In genomic region chr13:107034028-107034920, GRCm38 (mm10) we compare ENCODE assay signal across 16 mouse cellular contexts. TPM values are rescaled to one million over a fixed set of nuclear protein-coding genes. Genes with fewer than 3 reads are reported as not detected.
A peak's percentile ranks its signal among the peaks of the same experiment; 100 is the strongest.
DNase-seq lines count a peak whose midpoint lies in the region; ATAC-seq and TF ChIP-seq lines count a peak whose summit lies in the region.
"Had no signal": no experiment of that assay in that cellular context is flagged by ENCODE, and none has a peak within 500 bp of the region (broad histone marks: within the 10 kb centered on the region; RNA-seq: fewer than 3 reads in every experiment).

No protein-coding gene starts in this region.

- peaks cover 4% of the 10 kb centered on the region for H3K79me2 ChIP-seq in CH12.LX (replicated peaks; ENCODE audit: control insufficient read depth, extremely low read depth, insufficient read depth, poor library complexity, severe bottlenecking)

- no peak for TF ChIP-seq RAD21 in CH12.LX (IDR thresholded peaks at IDR 0.05; ENCODE audit: low read depth, low read length)

- TF ChIP-seq CTCF in CH12.LX (conservative IDR thresholded peaks at IDR 0.05 in 1 of 2, IDR thresholded peaks at IDR 0.05 in 1 of 2; ENCODE audit: low read depth in 2 of 2, low read length in 2 of 2) = no peak
- no peak for TF ChIP-seq CTCF in liver, embryonic 14.5 days (IDR thresholded peaks at IDR 0.05; ENCODE audit: low read depth)

- WGBS in liver, embryonic 14.5 days (ENCODE audit: insufficient replicate concordance) = 36% methylated on average over 1 of the region's 1 CpGs
- whole genome bisulfite sequencing in hindbrain, embryonic 12.5 days = 62% methylated on average over 1 of the region's 1 CpGs

- peak overlapping the region; percentile 67 for H3K4me2 ChIP-seq in CH12.LX (ENCODE audit: insufficient read depth, low read depth, poor library complexity, severe bottlenecking)
- peak overlapping the region; percentile 20; the same call in 1 of the 2 replicates for H3K4me2 ChIP-seq in liver, embryonic 14.5 days (ENCODE audit: low read depth)
- H3K4me2 ChIP-seq in hindbrain, embryonic 12.5 days (replicated peaks) = no peak overlapping the region
- H3K4me2 ChIP-seq: hindbrain, embryonic 15.5 days had no signal

- H3K36me3 ChIP-seq in CH12.LX (replicated peaks in 1 of 2; ENCODE audit: control insufficient read depth in 1 of 2, insufficient read depth in 1 of 2, low read length in 1 of 2) = peaks cover 0 to 24% of the 10 kb centered on the region in 2 experiments
- H3K36me3 ChIP-seq in liver, embryonic 14.5 days (replicated peaks; ENCODE audit: control insufficient read depth, insufficient read depth, low read depth) = no peaks in the 10 kb centered on the region
- no peaks in the 10 kb centered on the region for H3K36me3 ChIP-seq in hindbrain, embryonic 12.5 days
- H3K36me3 ChIP-seq: embryonic facial prominence, embryonic 10.5 days; forebrain, embryonic 10.5 days; hindbrain, embryonic 15.5 days had no signal

- no peaks in the 10 kb centered on the region for H3K9me3 ChIP-seq in CH12.LX (replicated peaks; ENCODE audit: low read length)
- H3K9me3 ChIP-seq in liver, embryonic 14.5 days (ENCODE audit: control insufficient read depth, low read length) = no peaks in the 10 kb centered on the region
- H3K9me3 ChIP-seq in hindbrain, embryonic 12.5 days (replicated peaks) = no peaks in the 10 kb centered on the region
- H3K9me3 ChIP-seq: embryonic facial prominence, embryonic 10.5 days; forebrain, embryonic 10.5 days; hindbrain, embryonic 15.5 days had no signal

- dilution Hi-C loops in CH12.LX (cut with MboI; ENCODE audit: extremely low pct_ligation_motif_present, extremely low pct_unique_long_range_greater_than_20kb, low sequenced_read_pairs) = no loop called here

- peak; percentile 66 for TF ChIP-seq POLR2A in CH12.LX (IDR thresholded peaks at IDR 0.05; ENCODE audit: low read depth, low read length)

- in situ Hi-C loops in CH12.LX (cut with MboI; ENCODE audit: low pct_ligation_motif_present, low pct_unique_long_range_greater_than_20kb, low sequenced_read_pairs) = no loop called here

- peak; percentile 85 for DNase-seq in 416B (ENCODE audit: low read depth)
- peak; percentile 86 for DNase-seq in CH12.LX (ENCODE audit: extremely low read depth)
- DNase-seq in ZHBTc4 (ENCODE audit: low read depth, low spot score) = peak; percentile 62
- DNase-seq in liver, embryonic 14.5 days (ENCODE audit: low read depth in 3 of 3, low spot score in 3 of 3) = peak in 2 of 3 experiments; percentile 25 to 36
- no peak for DNase-seq in adrenal gland, adult (ENCODE audit: inconsistent age in 2 of 2, low spot score in 1 of 2)
- no peak for DNase-seq in thymus, postnatal 0 days (ENCODE audit: low spot score)
- no peak for DNase-seq in left cerebral cortex, adult 18-20 months (ENCODE audit: low spot score in 2 of 2)
- DNase-seq: adrenal gland, postnatal 25 days; cerebellum, postnatal 25 days; kidney, adult 8-10 months; kidney, postnatal 4 days; lung, adult 2 months had no signal

- no peak for TF ChIP-seq EP300 in CH12.LX (IDR thresholded peaks at IDR 0.05; ENCODE audit: low read length)
- TF ChIP-seq EP300 in liver, embryonic 14.5 days (IDR thresholded peaks at IDR 0.05; ENCODE audit: low read depth) = no peak

- peak overlapping the region; percentile 53; the same call in 1 of the 2 replicates for H3K27ac ChIP-seq in CH12.LX (ENCODE audit: insufficient read depth, low read depth)
- no peak overlapping the region for H3K27ac ChIP-seq in liver, embryonic 14.5 days
- no peak overlapping the region for H3K27ac ChIP-seq in hindbrain, embryonic 12.5 days
- H3K27ac ChIP-seq: embryonic facial prominence, embryonic 10.5 days; forebrain, embryonic 10.5 days; hindbrain, embryonic 15.5 days had no signal

- peak overlapping the region; percentile 100 for H3K9ac ChIP-seq in CH12.LX (ENCODE audit: insufficient read depth, low read depth)
- H3K9ac ChIP-seq in liver, embryonic 14.5 days (replicated peaks) = no peak overlapping the region
- H3K9ac ChIP-seq in hindbrain, embryonic 12.5 days = no peak overlapping the region
- H3K9ac ChIP-seq: hindbrain, embryonic 15.5 days had no signal

- peak; percentile 68 for ATAC-seq in liver, embryonic 14.5 days (ENCODE audit: insufficient read depth)
- no peak for ATAC-seq in hindbrain, embryonic 12.5 days (ENCODE audit: low FRiP score)

- no peaks in the 10 kb centered on the region for H3K27me3 ChIP-seq in CH12.LX (replicated peaks)
- H3K27me3 ChIP-seq in liver, embryonic 14.5 days (ENCODE audit: control insufficient read depth, insufficient read depth, low read length) = no peaks in the 10 kb centered on the region
- no peaks in the 10 kb centered on the region for H3K27me3 ChIP-seq in hindbrain, embryonic 12.5 days
- H3K27me3 ChIP-seq: hindbrain, embryonic 15.5 days had no signal

- H3K4me3 ChIP-seq in CH12.LX (replicated peaks in 1 of 3; ENCODE audit: low read depth in 2 of 3, low read length in 2 of 3, poor library complexity in 1 of 3) = peak overlapping the region; percentile 56 to 97 (median 93)
- H3K4me3 ChIP-seq in liver, embryonic 14.5 days (ENCODE audit: insufficient read depth in 1 of 2, low read depth in 2 of 2, low read length in 2 of 2) = peak overlapping the region; percentile 27 to 29; a peak in 3 of 4 replicates
- no peak overlapping the region for H3K4me3 ChIP-seq in hindbrain, embryonic 12.5 days
- H3K4me3 ChIP-seq: embryonic facial prominence, embryonic 10.5 days; forebrain, embryonic 10.5 days; hindbrain, embryonic 15.5 days had no signal

- H3K4me1 ChIP-seq in CH12.LX (ENCODE audit: control insufficient read depth in 1 of 2, insufficient read depth in 2 of 2) = peaks cover 0 to 38% of the 10 kb centered on the region in 2 experiments; a peak in 2 of 4 replicates
- H3K4me1 ChIP-seq in liver, embryonic 14.5 days (replicated peaks; ENCODE audit: control insufficient read depth in 2 of 2, insufficient read depth in 2 of 2, low read length in 1 of 2) = peaks cover 0 to 13% of the 10 kb centered on the region in 2 experiments; a peak in 3 of 4 replicates
- H3K4me1 ChIP-seq in hindbrain, embryonic 12.5 days = no peaks in the 10 kb centered on the region
- H3K4me1 ChIP-seq: embryonic facial prominence, embryonic 10.5 days; forebrain, embryonic 10.5 days; hindbrain, embryonic 15.5 days had no signal

TF ChIP-seq in CH12.LX, 34 proteins besides CTCF, POLR2A, EP300 and RAD21:
- no peak for TF ChIP-seq E2F4 (IDR thresholded peaks at IDR 0.05; ENCODE audit: insufficient replicate concordance, low read depth, low read length)
- TF ChIP-seq TCF12 (IDR thresholded peaks at IDR 0.05; ENCODE audit: low read depth, low read length) = peak; percentile 51
- peak; percentile 54; the same call in 1 of the 2 replicates for TF ChIP-seq SIN3A (IDR thresholded peaks at IDR 0.05; ENCODE audit: low read length)
- peak; percentile 55; the same call in 1 of the 2 replicates for TF ChIP-seq ZMIZ1 (IDR thresholded peaks at IDR 0.05; ENCODE audit: low read depth, low read length)
- no peak for TF ChIP-seq ZNF384 (IDR thresholded peaks at IDR 0.05; ENCODE audit: low read depth, low read length)
- peak; percentile 80 for TF ChIP-seq HCFC1 (IDR thresholded peaks at IDR 0.05; ENCODE audit: low read depth, low read length)
- TF ChIP-seq POLR2AphosphoS2 (IDR thresholded peaks at IDR 0.05; ENCODE audit: low read depth, low read length) = no peak
- no peak for TF ChIP-seq SMC3 (IDR thresholded peaks at IDR 0.05; ENCODE audit: low read depth, low read length)
- TF ChIP-seq UBTF (IDR thresholded peaks at IDR 0.05; ENCODE audit: low read depth, low read length) = no peak
- TF ChIP-seq MAX (IDR thresholded peaks at IDR 0.05; ENCODE audit: low read length) = peak; percentile 82
- peak; percentile 71 for TF ChIP-seq ELF1 (IDR thresholded peaks at IDR 0.05; ENCODE audit: low read depth, low read length)
- no peak for TF ChIP-seq USF1 (IDR thresholded peaks at IDR 0.05; ENCODE audit: low read depth, low read length)
- TF ChIP-seq TBP (conservative IDR thresholded peaks at IDR 0.05; ENCODE audit: low read depth, low read length) = peak; percentile 93
- no peak for TF ChIP-seq ETS1 (conservative IDR thresholded peaks at IDR 0.05; ENCODE audit: low read depth, low read length)
- no peak for TF ChIP-seq RCOR1 (conservative IDR thresholded peaks at IDR 0.05; ENCODE audit: low read depth, low read length)
- peak; percentile 93 for TF ChIP-seq MYC (IDR thresholded peaks at IDR 0.05; ENCODE audit: low read depth, low read length)
- TF ChIP-seq BHLHE40 (IDR thresholded peaks at IDR 0.05; ENCODE audit: low read depth, low read length) = no peak
- peak; percentile 49; the same call in 1 of the 2 replicates for TF ChIP-seq NELFE (IDR thresholded peaks at IDR 0.05; ENCODE audit: low read depth, low read length)
- TF ChIP-seq KAT2A (IDR thresholded peaks at IDR 0.05; ENCODE audit: insufficient replicate concordance, low read length) = 0 out of 2 replicates have a peak, but pooled peaks have one; percentile 17
- no peak for TF ChIP-seq ZC3H11A (IDR thresholded peaks at IDR 0.05; ENCODE audit: low read depth, low read length)
- peak; percentile 99 for TF ChIP-seq CHD1 (IDR thresholded peaks at IDR 0.05; ENCODE audit: low read depth, low read length)
- TF ChIP-seq NRF1 (IDR thresholded peaks at IDR 0.05; ENCODE audit: low read depth, low read length) = peak; percentile 38; the same call in 1 of the 2 replicates
- no peak; the same call in 1 of the 2 replicates for TF ChIP-seq JUND (conservative IDR thresholded peaks at IDR 0.05; ENCODE audit: low read depth, low read length)
- no peak for TF ChIP-seq PAX5 (IDR thresholded peaks at IDR 0.05; ENCODE audit: low read length)

RNA-seq across cellular contexts. Expression of gene Kif2a, which starts 12.3 kb away (rescaled TPM):
- total RNA-seq in CH12.LX (2012; rRNA removed) (16.3 and 19.7 TPM in 2 replicates), CH12.LX (2014; rRNA removed) (17.3 and 21.1 TPM in 2 replicates)
- 85.5 and 99.3 TPM in 2 replicates for polyA plus RNA-seq in CH12.LX (2012; ENCODE audit: insufficient read length, low read depth)
- 6.6 and 16.2 TPM in 2 replicates for polyA plus RNA-seq in liver, embryonic 14.5 days (2012; rRNA removed)
- 19.2 and 25.2 TPM in 2 replicates for polyA plus RNA-seq in liver, embryonic 14.5 days (2014; fragmentation: Nextera tagmentation; extraction: Ambion mirVana)
- 26.9 and 35.4 TPM in 2 replicates for polyA plus RNA-seq in thymus, postnatal 0 days (2015; fragmentation: Nextera tagmentation; extraction: Ambion mirVana)
- polyA plus RNA-seq in hindbrain, embryonic 12.5 days (2016; fragmentation: Nextera tagmentation; extraction: Ambion mirVana) = 36.9 and 40.2 TPM in 2 replicates
- 100 to 1,000 TPM; 100 to 106 TPM for total RNA-seq in left cerebral cortex, adult 18-20 months (2021)

Comparison
In these comparisons a context has a peak if more than half of its experiments do, and no peak if none do; other contexts are left out.
1. DNase-seq: peak in 416B (single experiment), CH12.LX (single experiment), ZHBTc4 (single experiment) and liver, embryonic 14.5 days (2 of 3); none in adrenal gland, adult (0 of 2), thymus, postnatal 0 days (single experiment) and left cerebral cortex, adult 18-20 months (0 of 2).